Mouse (Mus musculus) left cerebral cortex, postnatal 25 days (tissue): Measurements from ENCODE around the gene Ran. TPM values are rescaled to one million over a fixed set of nuclear protein-coding genes. Genes with fewer than 3 reads are reported as not detected.
"Not testable (repeated sequence)": the region's sequence is repeated elsewhere in the genome, so short reads cannot be mapped to it uniquely, and the experiment has no call there.

Experiments used
- DNase-seq, 2 experiments: peaks; one replicate each; pipeline ENCODE4 v3.0.0; 2022; ENCODE audit warnings: low spot score in 2 of 2, mixed read lengths in 1 of 2
- intact Hi-C: fragments of 180-260 bp; cut with DNase I; formaldehyde crosslinking; loops from one replicate; pipeline ENCODE4 v1.15.1; 2025
- total RNA-seq, 2 experiments: library from RNA; stranded (reverse); gene quantifications; 2 replicates each; pipeline ENCODE4 v1.2.3; 2021

The Ran gene
- total RNA-seq, result 100 to 1,000 TPM; 150 to 162 TPM

GRCm38 (mm10) chr5:129019497-129020299, at the start of gene Ran:
TSS of gene Ran (plus strand) at chr5:129020069.
- intact Hi-C loops, result no loop called here
- peak; percentile 96 to 97 for DNase-seq

- DNase-seq, result no peak
- intact Hi-C loops, result loop anchor here (10.0 kb wide), 1 partner anchor 446 kb away; no protein-coding TSS in a partner anchor
Observed at GRCm38 (mm10) chr5:128970878-128971277, 49.0 kb upstream of the Ran start.

DNA sequence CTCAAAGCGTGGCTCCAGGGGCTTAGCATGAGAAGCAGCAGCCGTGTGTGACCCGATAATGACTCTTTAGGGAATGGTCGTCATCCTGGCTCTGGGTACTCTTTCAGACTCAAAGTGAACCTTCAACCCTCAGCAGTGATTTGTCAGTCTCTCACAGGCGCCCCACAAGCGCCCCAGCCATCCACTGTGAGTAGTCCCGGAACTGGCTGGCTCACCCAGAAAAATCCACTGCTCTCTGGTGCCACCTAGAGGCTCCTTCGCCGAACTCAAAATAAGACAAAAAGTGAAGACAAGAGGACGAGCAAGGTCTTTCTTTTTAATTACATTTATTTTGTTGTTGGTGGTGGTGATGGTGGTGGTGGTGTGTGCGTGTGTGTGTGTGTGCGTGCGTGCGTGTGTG, 48.6 kb upstream of the Ran start:
- DNase-seq, result peak; percentile 73 to 87
- intact Hi-C loops, result loop anchor here (10.0 kb wide), 1 partner anchor 446 kb away; no protein-coding TSS in a partner anchor

DNA sequence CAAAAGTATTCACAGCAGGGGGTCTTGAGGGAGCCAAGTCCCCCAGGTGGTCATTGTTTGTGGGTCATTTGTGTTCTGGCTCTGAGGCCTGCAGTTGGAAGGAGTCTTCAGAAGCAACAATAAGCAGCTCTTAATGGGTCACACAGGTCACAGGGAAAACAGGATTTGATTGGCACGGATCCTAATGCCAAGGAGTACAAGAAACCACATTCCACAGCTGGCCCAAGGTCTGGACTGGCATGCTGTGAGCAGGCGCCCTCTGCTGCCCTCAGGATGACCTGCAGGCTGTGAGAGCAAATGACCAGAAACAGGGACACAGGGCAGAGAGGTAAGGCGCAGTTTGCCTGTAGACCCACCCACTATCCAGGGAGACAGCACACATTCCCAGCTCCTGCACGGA, 43.6 kb upstream of the Ran start:
- intact Hi-C loops, result loop anchor here (10.0 kb wide), 1 partner anchor 451 kb away; no protein-coding TSS in a partner anchor
- no peak for DNase-seq

- intact Hi-C loops, result loop anchor here (10.0 kb wide), 1 partner anchor 453 kb away; no protein-coding TSS in a partner anchor
- not testable (repeated sequence) for DNase-seq
Observed at GRCm38 (mm10) chr5:128977466-128977865, 42.4 kb upstream of the Ran start.

DNA sequence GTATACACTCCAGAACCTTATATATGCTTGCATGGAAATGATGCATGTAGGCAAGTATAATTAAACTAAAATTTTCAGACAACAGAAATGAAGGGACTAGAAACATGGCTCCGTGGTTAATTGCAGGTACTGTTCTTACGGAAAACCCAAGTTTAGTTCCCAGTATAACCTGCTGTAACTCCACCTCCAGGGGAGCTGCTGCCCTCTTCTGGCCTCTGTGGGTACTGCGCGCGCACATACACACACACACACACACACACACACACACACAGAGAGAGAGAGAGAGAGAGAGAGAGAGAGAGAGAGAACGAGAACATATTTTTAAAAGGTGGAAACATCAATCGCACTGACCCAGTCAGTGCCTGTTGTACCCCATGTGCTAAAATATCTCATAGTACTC, 40.9 kb upstream of the Ran start:
- intact Hi-C loops, result loop anchor here (10.0 kb wide), 1 partner anchor 454 kb away; no protein-coding TSS in a partner anchor

GRCm38 (mm10) chr5:128980857-128981256, 39.0 kb upstream of the Ran start:
- intact Hi-C loops, result no loop called here
- DNase-seq, result no peak

More for the DNA sequence above, 40.9 kb upstream of the Ran start:
- DNase-seq, result no peak

DNA sequence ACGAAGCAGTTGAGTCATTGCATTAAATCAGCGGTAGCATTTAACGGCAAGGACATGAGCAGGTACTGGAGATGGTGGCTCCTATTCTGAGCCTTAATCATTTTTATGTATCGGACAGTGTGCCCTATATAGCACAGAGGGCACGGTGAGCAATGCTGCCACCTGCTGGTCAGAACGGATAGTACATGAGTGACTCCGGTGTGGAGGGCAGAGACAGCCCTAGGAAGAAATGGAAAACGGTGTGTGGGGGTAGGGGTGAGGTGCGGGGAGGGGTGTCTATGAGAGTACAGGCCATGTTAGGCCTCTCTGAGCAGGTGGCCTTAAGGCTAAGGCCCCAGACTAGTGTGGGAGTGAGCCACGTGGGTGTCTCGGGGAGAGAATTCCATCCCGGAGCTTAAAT, 38.3 kb upstream of the Ran start:
- peak; percentile 53 to 54 for DNase-seq
- intact Hi-C loops, result no loop called here

DNA sequence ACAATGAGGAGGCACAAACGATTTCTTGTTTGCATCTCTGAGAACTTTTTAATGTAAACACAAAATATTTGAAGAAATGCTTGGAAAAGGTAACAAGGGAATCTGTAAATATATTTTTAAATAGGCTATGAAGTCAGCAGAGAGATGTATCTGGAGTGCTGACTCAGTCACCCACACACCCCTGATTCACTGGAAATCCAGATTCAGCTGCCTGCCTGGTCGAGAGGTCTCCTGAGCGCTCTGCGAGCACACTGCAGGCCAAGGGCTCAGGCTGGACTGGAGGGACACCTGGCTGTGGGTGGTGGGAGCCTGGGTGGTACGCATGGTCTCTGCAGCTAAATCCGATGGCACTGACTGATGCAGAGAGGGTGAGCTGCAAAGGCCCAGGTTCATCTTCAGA, 35.3 kb upstream of the Ran start:
- DNase-seq, result peak in 1 of 2 experiments; percentile 61
- intact Hi-C loops, result no loop called here

DNA sequence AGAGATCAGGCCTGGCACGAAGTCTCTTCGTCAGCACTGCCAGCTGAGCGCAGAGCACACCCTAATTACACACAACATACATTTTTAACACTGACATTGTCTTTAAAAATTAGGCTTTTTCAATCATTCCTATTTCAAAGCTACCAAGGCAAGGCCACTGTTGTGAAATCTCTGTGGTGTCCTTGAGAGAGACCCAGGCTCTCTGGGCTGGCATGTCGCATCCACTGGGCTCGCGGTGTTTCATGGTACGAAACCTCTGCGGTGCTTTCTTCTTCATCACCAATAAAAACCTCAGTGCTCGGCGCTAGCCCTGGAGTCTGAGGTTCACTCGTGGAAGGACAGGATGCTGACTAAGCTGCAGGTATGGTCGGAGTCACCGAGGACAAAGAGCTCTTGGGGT, 33.9 kb upstream of the Ran start:
- DNase-seq, result no peak
- intact Hi-C loops, result no loop called here

GRCm38 (mm10) chr5:128987141-128987954, 32.5 kb upstream of the Ran start:
- no peak for DNase-seq
- intact Hi-C loops, result no loop called here

- intact Hi-C loops, result no loop called here
- DNase-seq, result no peak
Observed at GRCm38 (mm10) chr5:129000706-129001468, 19.0 kb upstream of the Ran start.

DNA sequence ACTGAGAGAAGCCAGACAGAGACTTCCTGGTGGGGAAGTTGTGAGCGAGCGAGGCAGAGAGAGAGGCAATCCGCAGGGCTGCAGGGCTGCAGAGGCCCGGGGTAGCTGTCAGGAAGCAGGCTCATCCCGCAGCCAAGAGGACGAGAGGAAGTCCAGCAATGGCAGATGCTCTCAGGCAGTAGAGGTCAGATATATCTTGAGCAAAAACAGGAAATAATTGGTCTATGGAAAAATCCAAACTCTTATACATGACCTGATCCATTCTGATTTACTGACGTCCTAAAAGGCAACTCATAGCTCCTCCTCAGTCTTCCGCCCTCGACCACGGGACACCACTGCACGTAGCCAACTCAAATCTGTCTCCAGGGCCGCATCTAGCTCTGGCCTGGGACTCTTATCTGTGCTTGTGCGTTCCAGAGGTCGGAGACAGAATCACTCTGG, 17.3 kb upstream of the Ran start:
- DNase-seq, result no peak
- intact Hi-C loops, result no loop called here

DNA sequence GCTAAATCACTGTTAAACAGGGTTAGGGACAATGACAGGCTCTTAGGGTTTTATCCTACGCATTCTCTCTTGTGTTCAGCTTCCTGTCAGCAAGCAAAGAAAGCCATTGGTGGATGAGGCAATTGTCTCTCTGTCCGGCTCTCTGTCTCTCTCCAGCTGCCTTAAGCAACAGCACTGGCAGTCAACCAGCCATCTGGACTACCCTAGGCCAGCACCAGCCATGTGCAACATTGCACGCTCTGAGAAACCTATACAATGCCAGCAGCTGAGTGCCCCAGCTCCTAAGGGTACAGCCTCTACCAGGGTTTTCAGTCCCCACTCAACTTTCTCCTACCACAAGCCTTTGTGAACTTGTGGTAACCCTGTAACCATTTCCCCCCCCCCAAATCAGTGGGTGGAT, 14.5 kb upstream of the Ran start:
- intact Hi-C loops, result no loop called here
- DNase-seq, result no peak

GRCm38 (mm10) chr5:129006031-129006788, 13.7 kb upstream of the Ran start:
- intact Hi-C loops, result no loop called here

DNA sequence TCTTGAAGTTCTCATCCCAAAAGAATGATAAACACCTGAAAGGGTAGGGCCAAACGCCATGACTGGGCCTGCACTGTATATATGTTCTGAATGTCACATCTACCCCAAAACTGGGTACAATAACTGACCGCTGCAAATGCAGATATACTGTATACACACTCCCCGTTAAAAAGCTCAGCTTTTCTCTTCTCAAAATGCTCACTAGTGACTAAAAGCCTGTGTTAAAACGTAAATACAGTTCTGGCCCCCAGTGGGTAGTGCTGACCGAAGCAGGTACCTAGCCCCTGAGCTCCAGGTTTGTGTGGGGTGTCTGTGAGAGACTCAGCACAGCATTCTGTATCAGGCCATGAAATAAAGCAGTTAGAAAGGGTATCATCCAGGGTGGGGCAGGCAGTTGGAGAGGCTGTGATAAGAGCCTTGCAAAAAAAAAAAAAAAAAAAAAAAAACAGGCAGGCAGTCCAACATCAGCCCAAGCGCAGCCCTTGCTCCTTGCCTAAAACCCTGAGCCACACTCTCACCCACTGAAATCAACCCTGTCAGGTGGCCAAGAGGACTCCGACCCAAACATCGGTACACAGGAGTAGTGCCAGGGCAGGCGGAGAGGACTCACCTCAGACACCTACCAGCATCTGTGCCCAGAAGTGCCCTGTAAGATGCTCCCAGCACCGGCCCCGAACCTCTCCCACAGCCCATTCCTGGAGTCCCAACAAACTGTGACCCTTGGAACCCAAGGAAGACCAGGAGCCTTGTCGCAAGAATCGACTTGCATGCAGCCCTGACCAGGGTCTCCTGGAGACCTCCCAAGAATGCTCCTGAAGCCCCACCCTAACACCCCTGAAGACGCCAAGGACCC, 12.5 kb upstream of the Ran start:
- DNase-seq, result no peak
- intact Hi-C loops, result no loop called here

More at GRCm38 (mm10) chr5:129006031-129006788, 13.7 kb upstream of the Ran start:
- DNase-seq, result no peak

- no peak for DNase-seq
- intact Hi-C loops, result no loop called here
Observed at GRCm38 (mm10) chr5:129008008-129008407, 11.9 kb upstream of the Ran start.

DNA sequence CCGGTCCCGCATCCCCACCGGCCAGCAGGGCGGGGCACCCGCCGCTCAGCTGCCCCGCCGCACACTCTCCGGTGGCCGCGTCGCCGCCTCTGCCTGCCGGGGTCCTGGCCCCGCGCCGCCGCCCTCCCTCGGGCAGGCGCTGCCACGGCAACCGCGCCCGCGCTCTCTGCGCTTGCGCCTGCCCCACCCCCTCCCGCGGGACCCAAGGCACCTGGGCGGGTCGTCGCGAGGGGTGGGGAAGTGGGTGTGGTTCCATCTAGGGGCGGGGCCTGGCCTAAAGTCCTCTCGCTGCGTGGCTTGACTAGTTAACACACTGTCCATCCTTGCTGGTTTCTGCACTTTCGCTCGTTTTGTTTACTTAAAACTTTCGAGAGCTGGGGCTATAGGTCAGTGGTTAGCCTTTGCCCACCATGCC, 11.4 kb upstream of the Ran start, which contains the start of gene Stx2:
TSS of gene Stx2 (minus strand) at position 163 of the 415 bp plus-strand sequence.
- DNase-seq, result peak; percentile 91 to 92
- intact Hi-C loops, result no loop called here
